Mouse (Mus musculus): ENCODE measurements around the gene Hirip3. TPM values are rescaled to one million over a fixed set of nuclear protein-coding genes. Genes with fewer than 3 reads are reported as not detected.
"Not testable (repeated sequence)": the region's sequence is repeated elsewhere in the genome, so short reads cannot be mapped to it uniquely, and the experiment has no call there.

The Hirip3 gene
- polyA plus RNA-seq, 1 experiment: 26.7 TPM

GRCm38 (mm10) chr7:126888852-126889251, 27.1 kb downstream of the Hirip3 start:
- Histone ChIP-seq H3K36me3 (ENCODE audit: control insufficient read depth) (peaks cover 22% of the 10 kb centered on the region), H3K9me3 (ENCODE audit: control insufficient read depth, low read length) (no peaks in the 10 kb centered on the region), H3K4me1 (ENCODE audit: control insufficient read depth) (peaks cover 16% of the 10 kb centered on the region), H3K27me3 (ENCODE audit: control insufficient read depth) (no peaks in the 10 kb centered on the region), H3K4me3 (replicated peaks) (no peak overlapping the region)
- TF ChIP-seq TAL1 (IDR thresholded peaks at IDR 0.05; ENCODE audit: low read length): no peak
- no peak for TF ChIP-seq GATA1 (IDR thresholded peaks at IDR 0.05; ENCODE audit: low read length)

GRCm38 (mm10) chr7:126896912-126897311, 35.1 kb downstream of the Hirip3 start:
- H3K4me3 ChIP-seq (replicated peaks): peak overlapping the region; percentile 90
- H3K9me3 ChIP-seq (ENCODE audit: control insufficient read depth, low read length): no peaks in the 10 kb centered on the region
- peaks cover 23% of the 10 kb centered on the region for H3K4me1 ChIP-seq (ENCODE audit: control insufficient read depth)
- peaks cover 8% of the 10 kb centered on the region for H3K36me3 ChIP-seq (ENCODE audit: control insufficient read depth)
- peaks cover 3% of the 10 kb centered on the region; the same call in 1 of the 2 replicates for H3K27me3 ChIP-seq (ENCODE audit: control insufficient read depth)
- no peak for TF ChIP-seq GATA1 (IDR thresholded peaks at IDR 0.05; ENCODE audit: low read length)
- TF ChIP-seq TAL1 (IDR thresholded peaks at IDR 0.05; ENCODE audit: low read length): no peak

- H3K4me1 ChIP-seq (ENCODE audit: control insufficient read depth): peaks cover 23% of the 10 kb centered on the region
These were observed 35.8 kb downstream of the Hirip3 start for GRCm38 (mm10) chr7:126897390-126898101.

GRCm38 (mm10) chr7:126898102-126898990, 36.6 kb downstream of the Hirip3 start:
- Histone ChIP-seq H3K36me3 (ENCODE audit: control insufficient read depth) (peaks cover 2% of the 10 kb centered on the region), H3K9me3 (ENCODE audit: control insufficient read depth, low read length) (no peaks in the 10 kb centered on the region), H3K4me1 (ENCODE audit: control insufficient read depth) (peaks cover 23% of the 10 kb centered on the region), H3K4me3 (replicated peaks) (peak overlapping the region; percentile 90), H3K27me3 (ENCODE audit: control insufficient read depth) (peaks cover 3% of the 10 kb centered on the region; the same call in 1 of the 2 replicates)
- TF ChIP-seq TAL1 (IDR thresholded peaks at IDR 0.05; ENCODE audit: low read length): no peak
- TF ChIP-seq GATA1 (IDR thresholded peaks at IDR 0.05; ENCODE audit: low read length): no peak

More at GRCm38 (mm10) chr7:126897390-126898101, 35.8 kb downstream of the Hirip3 start:
- peak overlapping the region; percentile 90 for H3K4me3 ChIP-seq (replicated peaks)
- peaks cover 3% of the 10 kb centered on the region; the same call in 1 of the 2 replicates for H3K27me3 ChIP-seq (ENCODE audit: control insufficient read depth)
- TF ChIP-seq TAL1 (IDR thresholded peaks at IDR 0.05; ENCODE audit: low read length) (no peak), GATA1 (IDR thresholded peaks at IDR 0.05; ENCODE audit: low read length) (no peak)
- H3K36me3 ChIP-seq (ENCODE audit: control insufficient read depth): peaks cover 8% of the 10 kb centered on the region
- H3K9me3 ChIP-seq (ENCODE audit: control insufficient read depth, low read length): no peaks in the 10 kb centered on the region

- H3K27me3 ChIP-seq (ENCODE audit: control insufficient read depth); H3K36me3 ChIP-seq (ENCODE audit: control insufficient read depth); H3K4me3 ChIP-seq (replicated peaks); H3K9me3 ChIP-seq (ENCODE audit: control insufficient read depth, low read length): not testable (repeated sequence)
- peaks cover 23% of the 10 kb centered on the region for H3K4me1 ChIP-seq (ENCODE audit: control insufficient read depth)
These were observed 38.0 kb downstream of the Hirip3 start for GRCm38 (mm10) chr7:126899781-126900180.

GRCm38 (mm10) chr7:126905590-126905989, 43.8 kb downstream of the Hirip3 start:
- Histone ChIP-seq H3K27me3 (ENCODE audit: control insufficient read depth) (peaks cover under 1% of the 10 kb centered on the region; the same call in 1 of the 2 replicates), H3K4me1 (ENCODE audit: control insufficient read depth) (peaks cover 9% of the 10 kb centered on the region), H3K9me3 (ENCODE audit: control insufficient read depth, low read length) (no peaks in the 10 kb centered on the region), H3K4me3 (replicated peaks) (no peak overlapping the region), H3K36me3 (ENCODE audit: control insufficient read depth) (no peaks in the 10 kb centered on the region)
- TF ChIP-seq GATA1 (IDR thresholded peaks at IDR 0.05; ENCODE audit: low read length) (no peak), TAL1 (IDR thresholded peaks at IDR 0.05; ENCODE audit: low read length) (no peak)

GRCm38 (mm10) chr7:126914844-126915243, 53.1 kb downstream of the Hirip3 start:
- Histone ChIP-seq H3K27me3 (ENCODE audit: control insufficient read depth) (no peaks in the 10 kb centered on the region), H3K36me3 (ENCODE audit: control insufficient read depth) (no peaks in the 10 kb centered on the region), H3K4me3 (replicated peaks) (no peak overlapping the region), H3K4me1 (ENCODE audit: control insufficient read depth) (no peaks in the 10 kb centered on the region), H3K9me3 (ENCODE audit: control insufficient read depth, low read length) (no peaks in the 10 kb centered on the region)
- TF ChIP-seq GATA1 (IDR thresholded peaks at IDR 0.05; ENCODE audit: low read length) (no peak), TAL1 (IDR thresholded peaks at IDR 0.05; ENCODE audit: low read length) (no peak)

Other genes with a start within 250 kb of the Hirip3 start
- 0.27 and 0.35 TPM in 2 replicates for gene Nupr1, start 231.1 kb upstream of the Hirip3 start, polyA plus RNA-seq (2012)
- 4.0 and 6.3 TPM in 2 replicates for gene Sgf29, start 212.7 kb upstream of the Hirip3 start, polyA plus RNA-seq (2012)
- not detected in 2 replicates for gene Sult1a1, start 185.5 kb upstream of the Hirip3 start, polyA plus RNA-seq (2012)
- 14.2 and 14.8 TPM in 2 replicates for gene Bola2, start 166.6 kb upstream of the Hirip3 start, polyA plus RNA-seq (2012)
- gene Slx1b, start 166.2 kb upstream of the Hirip3 start, polyA plus RNA-seq (2012): 0.21 and 0.33 TPM in 2 replicates
- 1.5 and 2.4 TPM in 2 replicates for gene Coro1a, start 154.2 kb upstream of the Hirip3 start, polyA plus RNA-seq (2012)
- gene Mapk3, start 102.4 kb upstream of the Hirip3 start, polyA plus RNA-seq (2012): 16.3 and 18.0 TPM in 2 replicates
- gene Gdpd3, start 95.6 kb upstream of the Hirip3 start, polyA plus RNA-seq (2012): 0.36 TPM in 1 of 2 replicates, not detected in the other
- gene Ypel3, start 85.0 kb upstream of the Hirip3 start, polyA plus RNA-seq (2012): 156 and 161 TPM in 2 replicates
- gene Tbx6, start 80.5 kb upstream of the Hirip3 start, polyA plus RNA-seq (2012): 3.6 and 4.0 TPM in 2 replicates
- 11.0 and 12.3 TPM in 2 replicates for gene Ppp4c, start 69.5 kb upstream of the Hirip3 start, polyA plus RNA-seq (2012)
- 0.02 TPM in 1 of 2 replicates, not detected in the other for gene Fam57b, start 64.3 kb upstream of the Hirip3 start, polyA plus RNA-seq (2012)
- gene 4930451I11Rik, start 30.3 kb upstream of the Hirip3 start, polyA plus RNA-seq (2012): not detected in 2 replicates
- not detected in 2 replicates for gene Doc2a, start 14.6 kb upstream of the Hirip3 start, polyA plus RNA-seq (2012)
- gene Ino80e, start 405 bp downstream of the Hirip3 start, polyA plus RNA-seq (2012): 37.6 and 44.8 TPM in 2 replicates
- 11.6 and 12.9 TPM in 2 replicates for gene Taok2, start 22.7 kb downstream of the Hirip3 start, polyA plus RNA-seq (2012)
- gene Tmem219, start 60.9 kb downstream of the Hirip3 start, polyA plus RNA-seq (2012): 1.1 and 1.5 TPM in 2 replicates
- gene Kctd13, start 66.9 kb downstream of the Hirip3 start, polyA plus RNA-seq (2012): 0.68 and 0.79 TPM in 2 replicates
- gene Asphd1, start 87.6 kb downstream of the Hirip3 start, polyA plus RNA-seq (2012): not detected in 2 replicates
- 0.03 and 0.04 TPM in 2 replicates for gene Sez6l2, start 88.6 kb downstream of the Hirip3 start, polyA plus RNA-seq (2012)
- gene Cdipt, start 113.9 kb downstream of the Hirip3 start, polyA plus RNA-seq (2012): 12.0 and 13.0 TPM in 2 replicates
- not detected in 2 replicates for gene Cdiptos, start 114.1 kb downstream of the Hirip3 start, polyA plus RNA-seq (2012)
- gene Mvp, start 152.6 kb downstream of the Hirip3 start, polyA plus RNA-seq (2012): 0.87 and 1.2 TPM in 2 replicates
- gene Pagr1b, start 154.5 kb downstream of the Hirip3 start, polyA plus RNA-seq (2012): not detected in 2 replicates
- 8.2 and 13.3 TPM in 2 replicates for gene Pagr1a, start 155.4 kb downstream of the Hirip3 start, polyA plus RNA-seq (2012)
- gene Gm42742, start 159.1 kb downstream of the Hirip3 start, polyA plus RNA-seq (2012): 15.4 and 20.8 TPM in 2 replicates
- gene Prrt2, start 159.2 kb downstream of the Hirip3 start, polyA plus RNA-seq (2012): 0.04 and 0.17 TPM in 2 replicates
- gene Maz, start 165.1 kb downstream of the Hirip3 start, polyA plus RNA-seq (2012): 173 and 193 TPM in 2 replicates
- gene Kif22, start 180.5 kb downstream of the Hirip3 start, polyA plus RNA-seq (2012): 19.9 and 23.7 TPM in 2 replicates
- not detected in 2 replicates for gene Zg16, start 225.4 kb downstream of the Hirip3 start, polyA plus RNA-seq (2012)
- gene AI467606, start 229.4 kb downstream of the Hirip3 start, polyA plus RNA-seq (2012): 1.2 and 1.4 TPM in 2 replicates

Measured in erythroblast, embryonic 14.5 days (primary cell).